In genomic region chr11:89066126-89066525, GRCm38 (mm10) we compare ENCODE assay signal across 22 mouse cellular contexts. TPM values are rescaled to one million over a fixed set of nuclear protein-coding genes. Genes with fewer than 3 reads are reported as not detected.
A peak's percentile ranks its signal among the peaks of the same experiment; 100 is the strongest.
DNase-seq lines count a peak whose midpoint lies in the region; ATAC-seq lines count a peak whose summit lies in the region.
"Had no signal": no experiment of that assay in that cellular context is flagged by ENCODE, and none has a peak within 500 bp of the region (broad histone marks: within the 10 kb centered on the region; RNA-seq: fewer than 3 reads in every experiment).

No protein-coding gene starts in this region.

- peaks cover 17% of the 10 kb centered on the region for H3K4me1 ChIP-seq in heart, embryonic 16.5 days (ENCODE audit: control insufficient read depth, insufficient read depth, low read length)
- peaks cover 9% of the 10 kb centered on the region for H3K4me1 ChIP-seq in brown adipose tissue, adult 24 weeks (ENCODE audit: control insufficient read depth, insufficient read depth, insufficient read length, low read length)
- H3K4me1 ChIP-seq: embryonic facial prominence, embryonic 13.5 days; forebrain, embryonic 12.5 days; hindbrain, embryonic 12.5 days had no signal

- peak overlapping the region; percentile 51; the same call in 1 of the 2 replicates for H3K27ac ChIP-seq in heart, embryonic 16.5 days (ENCODE audit: low read length)
- H3K27ac ChIP-seq in brown adipose tissue, adult 24 weeks (replicated peaks; ENCODE audit: low read depth, low read length), result 0 out of 2 replicates have a peak overlapping the region, but pooled peaks have one; percentile 6
- H3K27ac ChIP-seq: embryonic facial prominence, embryonic 13.5 days; forebrain, embryonic 12.5 days; heart, embryonic 15.5 days; hindbrain, embryonic 12.5 days had no signal

- H3K27me3 ChIP-seq in heart, embryonic 16.5 days (ENCODE audit: control insufficient read depth, insufficient read depth, low read length), result no peaks in the 10 kb centered on the region
- H3K27me3 ChIP-seq: CH12.LX; embryonic facial prominence, embryonic 13.5 days; forebrain, embryonic 12.5 days; heart, embryonic 15.5 days; hindbrain, embryonic 12.5 days had no signal

- H3K9ac ChIP-seq in heart, embryonic 16.5 days (ENCODE audit: low read length), result no peak overlapping the region
- H3K9ac ChIP-seq: embryonic facial prominence, embryonic 13.5 days; forebrain, embryonic 12.5 days; heart, embryonic 15.5 days; hindbrain, embryonic 12.5 days had no signal

- 78% methylated on average over 6 of the region's 6 CpGs for WGBS in heart, embryonic 16.5 days

- no peak for DNase-seq in heart, adult 9 months (ENCODE audit: low spot score in 2 of 2)
- peak; percentile 78 for DNase-seq in thymus, postnatal 14 days
- DNase-seq in Muller cell, postnatal 12 days (ENCODE audit: inconsistent ontology term), result no peak
- DNase-seq in frontal cortex, postnatal 10 days (ENCODE audit: low spot score in 2 of 2), result no peak
- DNase-seq in lung, adult 18-20 months, result no peak
- DNase-seq: adrenal gland, postnatal 10 days; cerebellum, adult 18-20 months; cerebellum, adult 9-11 months; cerebellum, postnatal 36 days; heart, postnatal 4 days; kidney, adult 11 months had no signal

- ATAC-seq in heart, embryonic 16.5 days (replicated peaks; ENCODE audit: extremely low read depth, insufficient read depth, low FRiP score), result no peak
- ATAC-seq: forebrain, embryonic 16.5 days; hindbrain, embryonic 16.5 days had no signal

- 0 out of 2 replicates have a peak overlapping the region, but pooled peaks have one; percentile 21 for H3K4me2 ChIP-seq in heart, embryonic 16.5 days (ENCODE audit: low read depth, low read length)
- H3K4me2 ChIP-seq: embryonic facial prominence, embryonic 13.5 days; forebrain, embryonic 12.5 days; heart, embryonic 11.5 days; heart, embryonic 15.5 days; hindbrain, embryonic 12.5 days had no signal

- H3K9me3 ChIP-seq in heart, embryonic 16.5 days (replicated peaks; ENCODE audit: control insufficient read depth, low read length), result no peaks in the 10 kb centered on the region
- H3K9me3 ChIP-seq: embryonic facial prominence, embryonic 13.5 days; forebrain, embryonic 12.5 days; G1E; heart, embryonic 15.5 days had no signal

- H3K36me3 ChIP-seq in heart, embryonic 16.5 days (ENCODE audit: control insufficient read depth, insufficient read depth), result no peaks in the 10 kb centered on the region
- H3K36me3 ChIP-seq: embryonic facial prominence, embryonic 13.5 days; forebrain, embryonic 12.5 days; G1E; heart, embryonic 15.5 days; hindbrain, embryonic 12.5 days had no signal

- no peak overlapping the region; the same call in 1 of the 2 replicates for H3K4me3 ChIP-seq in heart, embryonic 16.5 days (ENCODE audit: low read length)
- H3K4me3 ChIP-seq in brown adipose tissue, adult 24 weeks (ENCODE audit: insufficient read depth, low read depth, low read length), result no peak overlapping the region
- H3K4me3 ChIP-seq: embryonic facial prominence, embryonic 13.5 days; forebrain, embryonic 12.5 days; heart, embryonic 15.5 days; hindbrain, embryonic 12.5 days had no signal

RNA-seq across cellular contexts. Expression of gene Dgke, which starts 0.5 kb away (rescaled TPM):
- polyA plus RNA-seq in heart, embryonic 16.5 days (2015; fragmentation: Nextera tagmentation; extraction: Ambion mirVana), result 7.8 and 8.7 TPM in 2 replicates
- 3.0 and 3.2 TPM in 2 replicates for polyA plus RNA-seq in brown adipose tissue, adult 24 weeks (2012; ENCODE audit: insufficient read depth, insufficient read length, missing spikeins)

RNA-seq across cellular contexts. Expression of gene Gm525, which starts 7.5 kb away (rescaled TPM):
- polyA plus RNA-seq in heart, embryonic 16.5 days (2015; fragmentation: Nextera tagmentation; extraction: Ambion mirVana), result 4.7 and 9.1 TPM in 2 replicates
- not detected in 2 replicates for polyA plus RNA-seq in brown adipose tissue, adult 24 weeks (2012; ENCODE audit: insufficient read depth, insufficient read length, missing spikeins)
- polyA plus RNA-seq: forebrain, embryonic 12.5 days; forebrain, embryonic 16.5 days; G1E; heart, embryonic 11.5 days; hindbrain, embryonic 16.5 days had no signal
